Mouse (Mus musculus) testis, adult 2 months (tissue): ENCODE data around the gene Zfpl1.

Source experiments
- CTCF ChIP-seq: fragments of 200-500 bp; IDR thresholded peaks from 2 replicates; pipeline ENCODE4 v1.5.1; 2012; ENCODE audit warnings: low read depth, mild to moderate bottlenecking, inconsistent platforms, low read length, moderate library complexity; ENCODE audit not compliant: control insufficient read depth, insufficient read depth, insufficient replicate concordance
- POLR2A ChIP-seq: fragments of 200-500 bp; IDR thresholded peaks from 2 replicates; pipeline ENCODE4 v1.6.1; 2012; ENCODE audit warnings: low read depth, mild to moderate bottlenecking, inconsistent platforms, low read length, moderate library complexity; ENCODE audit not compliant: control insufficient read depth

DNA sequence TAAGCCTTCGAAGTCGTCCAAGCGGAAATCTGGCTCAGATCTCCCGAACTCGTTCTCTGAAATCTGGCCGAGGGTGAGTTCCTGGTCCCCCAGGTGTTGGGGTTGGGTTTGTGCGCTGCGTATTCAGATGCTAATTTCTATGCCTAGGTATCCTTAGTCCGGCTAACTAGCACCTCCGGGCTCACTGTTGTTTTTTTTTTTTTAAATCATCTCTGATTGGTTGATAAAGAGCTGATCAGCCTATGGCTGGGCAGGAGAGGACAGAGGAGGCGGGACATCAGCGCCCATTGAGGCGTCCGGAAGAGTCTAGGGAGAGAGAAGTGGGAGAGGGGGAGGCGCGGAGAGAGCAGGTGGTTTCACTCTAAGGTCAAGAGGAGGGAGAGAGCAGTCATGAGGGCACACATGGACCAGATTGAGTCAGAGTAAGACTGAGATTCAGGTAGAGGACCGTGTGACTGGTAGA lies 692 bp upstream of the Zfpl1 start:
- TF ChIP-seq POLR2A: no peak
- no peak for TF ChIP-seq CTCF
